In genomic region chr14:54926401-54927158, GRCm38 (mm10) we compare ENCODE assay signal across 7 mouse cellular contexts. TPM values are rescaled to one million over a fixed set of nuclear protein-coding genes. Genes with fewer than 3 reads are reported as not detected.
DNase-seq lines count a peak whose midpoint lies in the region; ATAC-seq and TF ChIP-seq lines count a peak whose summit lies in the region.

No protein-coding gene starts in this region.

- H3K79me2 ChIP-seq in liver, adult 2 months (ENCODE audit: control insufficient read depth, insufficient read depth, low read length), result no peaks in the 10 kb centered on the region

- H3K27ac ChIP-seq in ES-E14 (ENCODE audit: insufficient read depth, low read depth, low read length, poor library complexity, severe bottlenecking), result peak overlapping the region; percentile 70
- no peak overlapping the region for H3K27ac ChIP-seq in liver, adult 2 months (replicated peaks; ENCODE audit: insufficient read depth, low read depth, low read length)

- H3K4me3 ChIP-seq in ES-E14 (ENCODE audit: insufficient read depth in 1 of 2, low read depth in 1 of 2, low read length in 2 of 2, poor library complexity in 1 of 2, severe bottlenecking in 1 of 2), result peak overlapping the region; percentile 81 to 83
- peak overlapping the region; percentile 20; the same call in 1 of the 2 replicates for H3K4me3 ChIP-seq in liver, adult 2 months (ENCODE audit: insufficient read depth, low read depth, low read length)

- no peak for TF ChIP-seq CTCF in liver, adult 2 months (IDR thresholded peaks at IDR 0.05; ENCODE audit: low read depth, low read length)

- in situ Hi-C loops in ES-E14 (cut with MboI; ENCODE audit: low sequenced_read_pairs in 2 of 2, unreplicated experiment in 2 of 2), result no loop called here

- H3K4me1 ChIP-seq in ES-E14 (ENCODE audit: control insufficient read depth in 2 of 2, insufficient read depth in 2 of 2, low read length in 2 of 2, poor library complexity in 1 of 2), result peaks cover 13 to 19% of the 10 kb centered on the region in 2 experiments; a peak in 3 of 4 replicates
- no peaks in the 10 kb centered on the region for H3K4me1 ChIP-seq in liver, adult 2 months (ENCODE audit: control insufficient read depth, insufficient read depth, low read length)

- WGBS in liver, adult 2 months, result 2% methylated on average over 57 of the region's 58 CpGs

- H3K36me3 ChIP-seq in ES-E14 (ENCODE audit: control insufficient read depth, insufficient read depth, low read length, poor library complexity, severe bottlenecking), result peaks cover 6% of the 10 kb centered on the region; the same call in 1 of the 2 replicates
- no peaks in the 10 kb centered on the region for H3K36me3 ChIP-seq in liver, adult 2 months (ENCODE audit: control insufficient read depth, insufficient read depth, low read length)

- TF ChIP-seq POLR2A in liver, adult 2 months (IDR thresholded peaks at IDR 0.05; ENCODE audit: extremely low read depth, insufficient read depth, low read length), result no peak

- H3K27me3 ChIP-seq in liver, adult 2 months (ENCODE audit: control insufficient read depth, insufficient read depth, low read length), result peaks cover 16% of the 10 kb centered on the region

- DNase-seq in ES-E14 (ENCODE audit: low read depth, low spot score) (peak; percentile 70), ZHBTc4 (ENCODE audit: low read depth, low spot score) (peak; percentile 76)
- peak; percentile 94 for DNase-seq in forelimb bud, embryonic 11.5 days (ENCODE audit: low read depth, low spot score)
- peak; percentile 76 for DNase-seq in heart, postnatal 4 days
- no peak for DNase-seq in liver, adult 2 months (ENCODE audit: extremely low read depth, low read depth, low spot score)
- peak; percentile 87 for DNase-seq in neural tube, embryonic 10.5 days (ENCODE audit: extremely low spot score, low spot score)

- no peak for ATAC-seq in megakaryocyte-erythroid progenitor cell, adult 5-6 weeks (replicated peaks; ENCODE audit: low FRiP score, low TSS enrichment, poor library complexity, severe bottlenecking)

- peak overlapping the region; percentile 90 for H3K9ac ChIP-seq in ES-E14 (ENCODE audit: insufficient read depth, low read depth, low read length, poor library complexity, severe bottlenecking)
- peak overlapping the region; percentile 40; the same call in 1 of the 2 replicates for H3K9ac ChIP-seq in liver, adult 2 months (ENCODE audit: low read depth, low read length)

- no peaks in the 10 kb centered on the region for H3K9me3 ChIP-seq in ES-E14 (ENCODE audit: control insufficient read depth, insufficient read depth, low read depth, low read length)

TF ChIP-seq in ES-E14, 5 proteins besides CTCF, POLR2A, EP300 and RAD21:
- no peak for TF ChIP-seq ZNF384 (IDR thresholded peaks at IDR 0.05; ENCODE audit: low read depth, low read length)
- peak; percentile 87 for TF ChIP-seq CHD2 (IDR thresholded peaks at IDR 0.05; ENCODE audit: low read depth, low read length)
- no peak for TF ChIP-seq ZC3H11A (IDR thresholded peaks at IDR 0.05; ENCODE audit: borderline replicate concordance, low read depth, low read length)
- no peak for TF ChIP-seq HCFC1 (IDR thresholded peaks at IDR 0.05; ENCODE audit: borderline replicate concordance, insufficient read depth, low read length)
- TF ChIP-seq MAFK (IDR thresholded peaks at IDR 0.05; ENCODE audit: insufficient read depth, low read depth, low read length), result no peak

RNA-seq across cellular contexts. Expression of gene Efs, which starts 0.7 kb away (rescaled TPM):
- 10.8 and 28.3 TPM in 2 replicates for total RNA-seq in ES-E14 (2012; rRNA removed)
- total RNA-seq in heart, postnatal 4 days (2021), result 10 to 100 TPM; 10.5 to 10.9 TPM
- total RNA-seq in liver, adult 2 months (2014; rRNA removed), result under 0.01 and 0.20 TPM in 2 replicates
- polyA plus RNA-seq in liver, adult 2 months (2012; rRNA removed), result 0.13 and 0.15 TPM in 2 replicates
- not detected in 2 replicates for total RNA-seq in megakaryocyte-erythroid progenitor cell, adult 5-6 weeks (2014; fragmentation: Nextera tagmentation)
- not detected in 2 replicates for total RNA-seq in megakaryocyte-erythroid progenitor cell, adult 5-6 weeks (2017)

RNA-seq across cellular contexts. Expression of gene Il25, which starts 5.9 kb away (rescaled TPM):
- total RNA-seq in ES-E14 (2012; rRNA removed), result 0.27 and 0.74 TPM in 2 replicates
- total RNA-seq in heart, postnatal 4 days (2021), result not detected
- total RNA-seq in liver, adult 2 months (2014; rRNA removed), result not detected in 2 replicates
- polyA plus RNA-seq in liver, adult 2 months (2012; rRNA removed), result not detected in 2 replicates
- not detected in 2 replicates for total RNA-seq in megakaryocyte-erythroid progenitor cell, adult 5-6 weeks (2014; fragmentation: Nextera tagmentation)
- total RNA-seq in megakaryocyte-erythroid progenitor cell, adult 5-6 weeks (2017), result not detected in 2 replicates

RNA-seq across cellular contexts. Expression of gene Cmtm5, which starts 9.5 kb away (rescaled TPM):
- 0.74 TPM in 1 of 2 replicates, not detected in the other for total RNA-seq in ES-E14 (2012; rRNA removed)
- under 1 TPM in 1 of 2 experiments, not detected in 1; 0.33 TPM for total RNA-seq in heart, postnatal 4 days (2021)
- total RNA-seq in liver, adult 2 months (2014; rRNA removed), result not detected in 2 replicates
- polyA plus RNA-seq in liver, adult 2 months (2012; rRNA removed), result not detected in 2 replicates
- not detected in 2 replicates for total RNA-seq in megakaryocyte-erythroid progenitor cell, adult 5-6 weeks (2014; fragmentation: Nextera tagmentation)
- not detected in 2 replicates for total RNA-seq in megakaryocyte-erythroid progenitor cell, adult 5-6 weeks (2017)

RNA-seq across cellular contexts. Expression of gene Slc22a17, which starts 13.6 kb away (rescaled TPM):
- 5.2 and 16.2 TPM in 2 replicates for total RNA-seq in ES-E14 (2012; rRNA removed)
- total RNA-seq in heart, postnatal 4 days (2021), result 10 to 100 TPM; 24.8 to 25.2 TPM
- total RNA-seq in liver, adult 2 months (2014; rRNA removed), result 0.46 and 0.81 TPM in 2 replicates
- polyA plus RNA-seq in liver, adult 2 months (2012; rRNA removed), result 1.4 and 2.7 TPM in 2 replicates
- total RNA-seq in megakaryocyte-erythroid progenitor cell, adult 5-6 weeks (2014; fragmentation: Nextera tagmentation), result 2.2 TPM in 1 of 2 replicates, not detected in the other
- 4.9 TPM in 1 of 2 replicates, not detected in the other for total RNA-seq in megakaryocyte-erythroid progenitor cell, adult 5-6 weeks (2017)

RNA-seq across cellular contexts. Expression of gene Pabpn1, which starts 34.3 kb away (rescaled TPM):
- total RNA-seq in ES-E14 (2012; rRNA removed), result 76.8 and 117 TPM in 2 replicates
- total RNA-seq in heart, postnatal 4 days (2021), result 100 to 1,000 TPM; 141 to 142 TPM
- 29.7 and 37.8 TPM in 2 replicates for total RNA-seq in liver, adult 2 months (2014; rRNA removed)
- polyA plus RNA-seq in liver, adult 2 months (2012; rRNA removed), result 65.4 and 89.4 TPM in 2 replicates
- 240 and 264 TPM in 2 replicates for total RNA-seq in megakaryocyte-erythroid progenitor cell, adult 5-6 weeks (2014; fragmentation: Nextera tagmentation)
- total RNA-seq in megakaryocyte-erythroid progenitor cell, adult 5-6 weeks (2017), result 332 and 476 TPM in 2 replicates
